Mouse (Mus musculus) layer of hippocampus, adult 18-20 months (tissue): ENCODE results near the gene Epyc. TPM values are rescaled to one million over a fixed set of nuclear protein-coding genes. Genes with fewer than 3 reads are reported as not detected.

Source experiments
- DNase-seq, 2 experiments: peaks; one replicate each; pipeline ENCODE4 v3.0.0; 2022; ENCODE audit warnings: low spot score in 2 of 2
- long read RNA-seq: library from polyadenylated mRNA; stranded (forward); transcript quantifications from one replicate; pipeline ENCODE4 v2.0.0, GENCODE M21; 2021
- total RNA-seq, 2 experiments: library from RNA; stranded (reverse); gene quantifications; 2 replicates each; pipeline ENCODE4 v1.2.3; 2021

The Epyc gene
- total RNA-seq: not detected
- long read RNA-seq, partial matches to known transcripts: 0 of 1 reads
- long read RNA-seq, other reads (novel, unspliced or antisense): 0 of 1 reads

- DNase-seq: no peak
Observed at GRCm38 (mm10) chr10:97643768-97644167, at the start of gene Epyc. Epyc (plus strand) TSS chr10:97644068.

DNA sequence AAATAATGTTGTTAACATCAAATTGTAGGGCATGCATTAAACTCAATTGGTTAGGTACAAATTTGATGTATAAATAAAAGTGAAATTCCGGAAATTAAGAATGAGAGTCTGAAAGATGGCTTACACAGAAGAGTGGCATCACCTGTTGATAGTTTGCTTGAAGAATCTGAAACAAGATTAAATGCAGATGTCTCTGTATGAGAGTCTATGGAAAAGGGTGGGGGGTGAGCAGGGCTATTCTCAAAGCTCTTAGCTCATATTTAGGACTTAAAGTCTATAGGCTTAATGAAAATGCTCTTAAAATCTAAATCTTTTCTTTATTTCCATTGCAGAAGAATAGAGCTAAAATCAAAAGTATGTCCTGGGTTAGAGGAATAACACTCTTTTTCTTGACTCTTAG lies 48.2 kb upstream of the Epyc start:
- no peak for DNase-seq

DNA sequence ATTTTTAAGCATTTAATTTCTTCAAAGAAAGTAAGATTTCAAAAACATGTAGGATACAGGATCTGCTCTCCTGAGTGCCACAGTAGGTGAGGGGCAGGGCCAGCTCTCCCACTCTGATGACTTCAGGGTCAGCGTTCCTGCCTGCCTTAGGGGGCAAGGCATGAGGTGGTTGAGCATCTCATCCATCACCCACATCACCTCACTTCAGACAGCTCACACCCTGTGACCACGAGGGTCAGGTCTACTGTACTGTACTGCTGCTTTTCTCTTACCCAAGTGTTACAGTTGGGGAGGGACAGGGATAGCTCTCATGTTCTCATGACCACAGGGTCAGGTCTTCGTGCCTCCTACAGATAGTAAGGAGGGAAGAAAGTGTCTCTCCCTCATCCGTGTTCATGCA lies 42.1 kb upstream of the Epyc start:
- no peak for DNase-seq

- no peak for DNase-seq
Observed at GRCm38 (mm10) chr10:97603256-97603655, 40.6 kb upstream of the Epyc start.

GRCm38 (mm10) chr10:97606579-97606978 lies 37.3 kb upstream of the Epyc start, which contains the start of gene Kera:
Kera (plus strand) TSS chr10:97606879.
- DNase-seq: no peak

- DNase-seq: no peak
Observed at GRCm38 (mm10) chr10:97622328-97622727, 21.5 kb upstream of the Epyc start.

- DNase-seq: no peak
Observed at GRCm38 (mm10) chr10:97624381-97624780, 19.5 kb upstream of the Epyc start.

DNA sequence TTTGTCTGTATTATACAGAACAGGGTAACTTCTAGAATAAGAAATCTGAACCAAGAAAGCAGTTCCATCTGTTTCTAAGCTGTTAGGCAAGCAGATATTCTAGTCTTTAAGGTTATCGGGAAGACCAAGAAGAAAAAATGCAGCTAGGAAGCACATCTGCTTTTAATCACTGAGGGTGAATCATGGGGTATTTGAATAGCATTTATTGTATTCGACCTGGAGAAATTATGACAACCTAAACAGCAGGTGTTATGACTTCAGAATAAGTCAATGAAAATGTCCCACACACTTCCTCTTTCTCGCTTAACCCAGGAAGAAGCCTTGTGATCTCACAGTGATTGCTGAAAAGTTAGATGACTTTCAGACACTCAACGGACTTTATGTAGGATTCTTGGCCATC lies 18.8 kb upstream of the Epyc start:
- no peak for DNase-seq

GRCm38 (mm10) chr10:97626543-97626942 lies 17.3 kb upstream of the Epyc start:
- DNase-seq: no peak

DNA sequence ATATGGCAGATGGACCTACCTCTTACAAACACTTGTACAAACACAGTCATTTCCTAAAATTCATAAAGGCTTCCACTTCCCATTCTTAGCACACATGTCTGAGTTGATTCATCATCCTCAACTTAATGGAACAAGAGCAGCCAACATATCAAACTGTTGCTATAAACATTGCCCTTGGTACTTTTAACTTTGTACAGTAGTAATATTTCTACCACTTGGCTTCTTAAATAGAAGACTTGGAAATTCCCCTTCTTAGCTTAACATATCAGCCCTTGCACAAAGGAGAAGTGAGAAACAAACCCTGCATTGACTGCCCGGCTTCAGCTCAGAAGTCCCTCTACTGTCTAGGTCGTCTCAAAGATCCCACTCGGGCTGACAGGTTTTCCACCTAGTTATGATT lies 12.8 kb upstream of the Epyc start:
- DNase-seq: no peak

- no peak for DNase-seq
Observed at GRCm38 (mm10) chr10:97641926-97642325, 1.9 kb upstream of the Epyc start.

- no peak for DNase-seq
Observed at GRCm38 (mm10) chr10:97650334-97650733, 6.5 kb downstream of the Epyc start.

DNA sequence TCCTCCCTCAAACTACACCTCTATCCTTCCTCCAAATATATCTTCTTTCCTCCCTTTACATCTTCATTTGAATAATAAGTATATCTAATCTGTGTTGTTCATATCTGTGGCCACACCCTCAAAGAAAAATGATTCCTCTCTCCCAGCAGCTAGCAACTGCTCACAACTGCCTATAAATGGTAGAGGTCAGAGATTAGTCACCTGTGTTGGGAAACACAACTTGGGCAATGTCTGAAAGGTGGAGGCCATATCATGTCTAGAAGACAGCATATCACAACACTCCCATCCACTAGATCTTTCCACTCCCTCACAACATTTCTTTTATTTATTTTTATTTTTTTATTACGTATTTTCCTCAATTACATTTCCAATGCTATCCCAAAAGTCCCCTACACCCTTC lies 15.6 kb downstream of the Epyc start:
- no peak for DNase-seq

GRCm38 (mm10) chr10:97668656-97669055 lies 24.8 kb downstream of the Epyc start:
- no peak for DNase-seq

GRCm38 (mm10) chr10:97670202-97670601 lies 26.3 kb downstream of the Epyc start:
- peak in 1 of 2 experiments; percentile 54 for DNase-seq

DNA sequence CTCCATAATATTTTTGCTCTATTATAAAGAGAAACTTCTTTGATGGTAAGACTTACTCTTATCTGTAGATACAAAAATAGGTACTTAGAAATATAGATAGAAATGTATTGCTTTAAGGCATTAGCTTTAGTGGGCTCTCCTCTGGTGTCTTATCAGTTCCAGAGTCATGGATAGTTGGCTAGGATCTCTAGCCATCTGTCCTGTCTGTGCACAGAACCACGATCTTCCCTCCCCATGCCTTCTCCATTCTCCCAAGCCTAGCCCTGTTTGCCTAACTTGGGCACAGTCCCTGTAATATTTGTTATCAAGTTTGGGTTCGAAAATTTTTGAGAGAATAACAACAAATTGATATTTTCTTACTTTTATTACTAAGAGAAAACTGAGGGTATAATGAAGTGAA lies 29.4 kb downstream of the Epyc start:
- DNase-seq: no peak

GRCm38 (mm10) chr10:97682981-97683380 lies 39.1 kb downstream of the Epyc start:
- no peak for DNase-seq

GRCm38 (mm10) chr10:97687198-97687597 lies 43.3 kb downstream of the Epyc start:
- DNase-seq: no peak

DNA sequence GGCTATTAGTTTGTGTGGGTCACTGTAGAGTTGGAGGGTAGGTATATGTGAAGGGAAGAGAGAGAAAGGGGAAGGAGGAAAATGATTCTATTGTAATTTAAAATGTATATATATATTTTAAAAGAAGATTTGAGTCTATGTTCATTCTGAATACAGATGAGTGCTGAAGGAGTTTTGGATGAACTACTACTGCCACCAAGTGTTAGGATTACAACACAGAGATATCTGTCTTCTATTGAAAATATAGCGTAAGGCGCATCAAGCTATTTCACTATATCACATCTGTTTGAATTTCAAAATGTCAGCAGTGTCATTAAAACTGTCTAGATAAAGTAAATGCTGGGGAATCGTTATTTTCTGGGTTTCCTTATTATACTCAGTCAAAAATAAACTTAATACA lies 45.6 kb downstream of the Epyc start:
- DNase-seq: no peak

DNA sequence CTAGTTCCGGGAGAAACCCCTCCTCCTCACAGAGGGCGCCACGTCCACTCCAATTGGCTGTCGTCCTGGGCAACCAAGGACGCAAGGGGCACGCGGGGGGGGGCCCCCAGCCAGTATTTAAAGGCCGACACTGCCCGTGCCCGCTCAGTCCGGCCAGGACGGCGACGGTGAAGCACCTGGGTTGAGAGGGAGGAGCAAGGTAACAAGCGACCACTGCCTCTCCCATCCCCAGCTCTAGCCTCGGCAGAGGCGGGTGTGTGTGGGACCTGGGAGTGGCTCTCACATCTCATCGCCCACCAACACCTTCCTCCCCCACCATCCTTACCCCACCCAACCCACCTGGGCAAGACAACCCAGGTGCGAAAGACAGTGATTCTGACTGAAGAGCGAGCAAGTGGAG lies 49.0 kb downstream of the Epyc start, which contains the start of gene Ccer1:
Gene Ccer1 (plus strand): TSS at position 147 of the 400 bp plus-strand sequence.
- no peak for DNase-seq

DNA sequence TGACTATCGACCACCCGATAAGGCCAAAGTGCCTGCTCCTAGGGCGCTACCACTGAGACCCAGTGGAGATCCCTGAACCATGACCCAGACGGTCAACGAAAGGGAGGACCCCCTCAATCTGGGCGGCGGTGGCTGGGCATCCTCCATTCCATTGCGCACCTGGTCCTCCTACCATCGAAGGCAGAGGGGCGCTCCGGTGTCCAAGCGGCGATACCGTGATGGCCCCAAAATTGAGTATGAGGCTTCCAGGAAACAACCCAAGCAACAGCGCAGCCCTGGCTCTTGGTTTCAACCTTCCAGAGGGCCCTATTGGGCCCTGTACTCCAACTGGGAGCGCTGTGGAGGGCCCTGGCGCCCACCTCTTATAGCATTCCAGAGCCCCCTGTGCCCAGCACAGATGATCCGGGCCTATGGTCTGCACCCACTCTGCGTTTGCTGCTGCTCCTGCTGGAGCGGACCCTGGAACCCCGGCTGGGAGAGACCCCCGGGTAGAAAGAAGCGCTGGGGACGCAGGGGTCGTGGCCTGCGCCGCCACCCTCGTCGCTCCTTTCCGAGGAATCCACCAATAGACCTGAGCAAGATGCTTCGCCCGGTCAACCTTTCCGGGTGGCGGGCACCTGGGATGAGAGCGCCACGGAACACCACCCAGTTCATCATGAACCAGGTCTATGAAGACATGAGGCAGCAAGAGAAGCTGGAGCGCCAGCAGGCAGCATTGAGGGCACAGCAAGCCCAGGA lies 49.7 kb downstream of the Epyc start:
- DNase-seq: no peak

GRCm38 (mm10) chr10:97702321-97702720 lies 58.5 kb downstream of the Epyc start:
- no peak for DNase-seq

DNA sequence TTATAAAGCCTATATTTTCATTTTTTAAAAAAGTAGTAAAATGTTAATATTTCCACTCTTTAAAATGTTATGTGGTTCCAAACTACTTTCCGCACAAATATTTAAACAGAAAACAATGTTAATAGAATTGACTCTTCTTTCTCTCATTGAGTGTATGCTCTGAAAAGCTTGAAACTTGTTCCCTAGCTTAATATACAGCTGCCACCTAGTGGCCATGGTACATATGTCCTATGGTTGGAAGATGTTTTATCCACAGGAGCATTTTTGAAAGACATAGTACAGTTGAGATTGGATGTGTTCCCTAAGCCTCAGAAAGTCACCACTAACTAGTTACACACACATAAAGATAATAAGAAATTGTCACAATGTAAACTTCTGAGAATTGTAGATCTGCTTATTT lies 60.7 kb downstream of the Epyc start:
- peak in 1 of 2 experiments; percentile 54 for DNase-seq
